Mouse (Mus musculus) neutrophil, adult 59 days (primary cell): ENCODE results near the gene Nos3. TPM values are rescaled to one million over a fixed set of nuclear protein-coding genes. Genes with fewer than 3 reads are reported as not detected.

Source experiments
- total RNA-seq, 2 experiments: library from RNA; stranded (reverse); gene quantifications; 1 replicate in 1 of 2; 2 replicates in 1 of 2; pipeline ENCODE4 v1.2.4; 2023

Nos3 gene
- total RNA-seq, result under 1 TPM in 1 of 2 experiments, not detected in 1; 0.13 TPM

DNA sequence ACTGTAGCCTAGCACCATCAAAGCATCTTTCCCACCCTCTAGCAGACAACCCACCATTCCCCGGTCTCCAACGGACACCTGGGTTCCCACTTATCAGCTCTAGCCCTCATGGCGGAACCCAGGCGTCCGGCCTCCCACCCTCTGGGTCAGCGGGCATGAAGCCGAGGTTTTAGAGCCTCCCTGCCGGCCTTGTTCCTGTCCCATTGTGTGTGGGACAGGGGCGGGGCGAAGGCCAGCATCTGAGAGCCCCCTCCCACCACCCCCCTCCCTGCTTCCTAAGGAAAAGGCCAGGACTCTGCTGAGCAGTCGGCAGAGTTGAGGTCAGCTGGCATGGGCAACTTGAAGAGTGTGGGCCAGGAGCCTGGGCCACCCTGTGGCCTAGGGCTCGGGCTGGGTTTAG, at the start of gene Nos3:
Nos3 (plus strand) TSS at position 303 of the 400 bp plus-strand sequence.

GRCm38 (mm10) chr5:24351278-24351677, 13.3 kb upstream of the Nos3 start, which contains the start of gene Kcnh2:
Kcnh2 (minus strand) TSS chr5:24351604.

GRCm38 (mm10) chr5:24391864-24392263, 27.3 kb downstream of the Nos3 start, which contains the start of gene Atg9b:
Atg9b (minus strand) TSS chr5:24392143.

DNA sequence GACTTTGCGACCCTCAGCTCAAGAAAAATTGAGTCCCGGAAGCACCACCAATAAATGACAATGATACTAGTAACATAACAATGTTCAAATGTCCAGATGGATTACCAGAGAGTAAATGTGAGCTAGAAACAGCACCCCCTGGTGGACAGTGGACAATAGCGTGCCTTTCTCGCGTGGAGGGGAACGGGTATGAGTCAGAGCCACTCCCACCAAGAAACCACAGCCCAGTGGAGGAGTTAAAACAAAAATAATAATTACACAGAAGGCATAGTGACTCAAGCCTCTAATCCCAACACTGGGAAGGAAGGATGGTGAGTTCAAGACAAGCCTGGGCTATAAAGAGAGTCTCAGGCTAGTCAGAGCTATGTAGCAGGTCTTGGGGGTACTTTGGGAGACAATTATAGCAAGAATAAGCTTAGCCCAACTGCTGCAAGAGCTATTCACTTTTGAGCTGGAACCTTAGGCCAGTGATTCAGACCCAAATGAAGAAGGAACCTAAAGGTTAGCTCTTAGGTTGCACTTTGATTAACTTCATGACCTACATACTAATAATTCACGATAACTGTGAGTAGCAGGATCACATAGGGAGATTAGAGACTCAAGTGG, 28.9 kb downstream of the Nos3 start, which contains the start of gene Abcb8:
Abcb8 (plus strand) TSS at position 272 of the 606 bp plus-strand sequence.

DNA sequence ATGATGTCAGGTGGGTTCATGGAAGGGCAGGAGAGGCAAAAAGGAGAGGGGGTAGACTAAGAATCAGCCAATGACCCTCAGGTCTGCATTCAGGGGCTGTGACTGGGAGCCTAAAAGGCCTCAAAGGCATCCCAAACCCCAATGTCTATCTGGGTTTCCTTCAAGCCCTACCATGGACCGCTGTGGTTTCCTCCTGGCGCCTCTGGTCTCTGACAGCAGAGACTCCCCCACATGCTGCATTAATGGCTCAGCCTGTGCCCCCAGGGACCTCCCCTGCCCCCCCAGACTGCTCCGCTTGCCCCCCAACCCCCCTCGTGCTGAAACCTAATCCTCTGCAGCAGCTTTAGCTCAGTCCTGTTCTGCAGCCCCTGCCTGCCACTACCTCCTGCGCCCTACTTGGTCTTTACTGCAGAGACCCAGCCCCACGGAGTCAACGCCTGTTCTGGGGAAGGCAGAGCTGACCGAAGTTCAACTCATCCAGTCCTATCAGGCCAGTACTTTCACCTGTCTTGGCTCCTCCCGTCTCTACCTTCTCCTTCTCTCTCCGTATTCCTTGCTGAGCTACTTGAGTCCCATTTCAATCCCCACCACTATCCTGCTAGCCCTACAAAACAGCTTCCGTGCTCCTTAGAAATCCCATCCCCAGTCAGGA, 48.6 kb downstream of the Nos3 start, which contains the start of gene Asic3:
Asic3 (plus strand) TSS at position 351 of the 652 bp plus-strand sequence.

GRCm38 (mm10) chr5:24423129-24424003, 58.8 kb downstream of the Nos3 start, which contains the start of the genes Cdk5 and Slc4a2:
Cdk5 (minus strand) TSS chr5:24423530.
Slc4a2 (plus strand) TSS chr5:24423837.

Other genes with a start within 250 kb of the Nos3 start
- 1 to 10 TPM; 4.6 to 5.6 TPM for gene Nupl2, start 199.8 kb upstream of the Nos3 start, total RNA-seq
- gene Kcnh2, start 13.2 kb upstream of the Nos3 start, total RNA-seq, result not detected
- gene Atg9b, start 27.3 kb downstream of the Nos3 start, total RNA-seq, result 1 to 10 TPM in 1 of 2 experiments, under 1 TPM in 1; 0.31 to 1.1 TPM
- gene Abcb8, start 28.9 kb downstream of the Nos3 start, total RNA-seq, result 10 to 100 TPM; 11.7 to 13.8 TPM
- not detected for gene Asic3, start 48.6 kb downstream of the Nos3 start, total RNA-seq
- 10 to 100 TPM; 28.2 to 28.5 TPM for gene Cdk5, start 58.7 kb downstream of the Nos3 start, total RNA-seq
- gene Slc4a2, start 59.0 kb downstream of the Nos3 start, total RNA-seq, result 10 to 100 TPM; 57.8 to 62.5 TPM
- gene Fastk, start 80.5 kb downstream of the Nos3 start, total RNA-seq, result 10 to 100 TPM; 26.5 to 30.3 TPM
- gene Tmub1, start 83.0 kb downstream of the Nos3 start, total RNA-seq, result 10 to 100 TPM; 14.0 to 14.5 TPM
- gene Agap3, start 87.4 kb downstream of the Nos3 start, total RNA-seq, result 10 to 100 TPM; 26.9 to 28.4 TPM
- not detected for gene Gbx1, start 162.4 kb downstream of the Nos3 start, total RNA-seq
- gene Asb10, start 176.2 kb downstream of the Nos3 start, total RNA-seq, result not detected
- not detected for gene 4931409K22Rik, start 192.0 kb downstream of the Nos3 start, total RNA-seq
- gene Abcf2, start 212.7 kb downstream of the Nos3 start, total RNA-seq, result 10 to 100 TPM; 25.6 to 25.9 TPM
- gene Chpf2, start 221.9 kb downstream of the Nos3 start, total RNA-seq, result 10 to 100 TPM; 19.1 to 23.7 TPM